8 mouse cellular contexts compared by ENCODE assay signal in genomic region chr12:55384023-55384749, GRCm38 (mm10). TPM values are rescaled to one million over a fixed set of nuclear protein-coding genes. Genes with fewer than 3 reads are reported as not detected.
DNase-seq lines count a peak whose midpoint lies in the region; ATAC-seq and TF ChIP-seq lines count a peak whose summit lies in the region.

TSS of gene Psma6 (plus strand) at chr12:55384222.

- WGBS in kidney, adult 2 months, result 81% methylated on average over 10 of the region's 10 CpGs

- no peaks in the 10 kb centered on the region for H3K36me3 ChIP-seq in kidney, adult 2 months (ENCODE audit: control insufficient read depth, insufficient read depth, low read length)

- H3K4me1 ChIP-seq in kidney, adult 2 months (ENCODE audit: control insufficient read depth, insufficient read depth, low read length), result no peaks in the 10 kb centered on the region

- H3K4me3 ChIP-seq in kidney, adult 2 months (ENCODE audit: insufficient read depth, low read depth, low read length), result no peak within 1 kb of the TSS

- no peaks in the 10 kb centered on the region for H3K27me3 ChIP-seq in kidney, adult 2 months (replicated peaks; ENCODE audit: control insufficient read depth, insufficient read depth, low read length)

- DNase-seq in kidney, adult 2 months, result no peak
- no peak for DNase-seq in kidney, postnatal 36 days
- no peak for DNase-seq in adrenal gland, adult 8-10 months
- no peak for DNase-seq in gastrocnemius, adult 8-10 months (ENCODE audit: low spot score in 2 of 2)
- no peak for DNase-seq in B cell, adult 2 months
- DNase-seq in right cerebral cortex, postnatal 4 days, result no peak

- no peak for TF ChIP-seq POLR2A in kidney, adult 2 months (IDR thresholded peaks at IDR 0.05; ENCODE audit: low read depth, low read length)

- H3K27ac ChIP-seq in kidney, adult 2 months (ENCODE audit: insufficient read depth, low read depth, low read length), result no peak within 1 kb of the TSS

- no peak for TF ChIP-seq CTCF in kidney, adult 2 months (conservative IDR thresholded peaks at IDR 0.05; ENCODE audit: insufficient read depth, insufficient read length, low read depth, low read length)

- no peak for ATAC-seq in inflammation-experienced regulatory T-cells, adult 6 months
- no peak for ATAC-seq in megakaryocyte, adult 5-6 weeks (ENCODE audit: poor library complexity, severe bottlenecking)

RNA-seq across cellular contexts. Expression of gene Psma6, which starts in this region (rescaled TPM):
- polyA plus RNA-seq in kidney, adult 2 months (2012; rRNA removed), result 48.5 and 80.2 TPM in 2 replicates
- 100 to 1,000 TPM; 196 to 232 (median 214) TPM for total RNA-seq in adrenal gland, adult 8-10 months (2022)
- 100 to 1,000 TPM; 157 to 164 (median 160) TPM for total RNA-seq in gastrocnemius, adult 8-10 months (2022)
- polyA plus RNA-seq in inflammation-experienced regulatory T-cells, adult 6 months (2017; shearing (Covaris generic)), result 100 to 1,000 TPM; 255 to 323 (median 266) TPM
- 237 and 241 TPM in 2 replicates for total RNA-seq in megakaryocyte, adult 5-6 weeks (2015)
- total RNA-seq in megakaryocyte, adult 5-6 weeks (2017), result 230 and 242 TPM in 2 replicates
